Mouse (Mus musculus): ENCODE measurements around the gene D630045J12Rik.
A peak's percentile ranks its signal among the peaks of the same experiment; 100 is the strongest.

Gene D630045J12Rik

DNA sequence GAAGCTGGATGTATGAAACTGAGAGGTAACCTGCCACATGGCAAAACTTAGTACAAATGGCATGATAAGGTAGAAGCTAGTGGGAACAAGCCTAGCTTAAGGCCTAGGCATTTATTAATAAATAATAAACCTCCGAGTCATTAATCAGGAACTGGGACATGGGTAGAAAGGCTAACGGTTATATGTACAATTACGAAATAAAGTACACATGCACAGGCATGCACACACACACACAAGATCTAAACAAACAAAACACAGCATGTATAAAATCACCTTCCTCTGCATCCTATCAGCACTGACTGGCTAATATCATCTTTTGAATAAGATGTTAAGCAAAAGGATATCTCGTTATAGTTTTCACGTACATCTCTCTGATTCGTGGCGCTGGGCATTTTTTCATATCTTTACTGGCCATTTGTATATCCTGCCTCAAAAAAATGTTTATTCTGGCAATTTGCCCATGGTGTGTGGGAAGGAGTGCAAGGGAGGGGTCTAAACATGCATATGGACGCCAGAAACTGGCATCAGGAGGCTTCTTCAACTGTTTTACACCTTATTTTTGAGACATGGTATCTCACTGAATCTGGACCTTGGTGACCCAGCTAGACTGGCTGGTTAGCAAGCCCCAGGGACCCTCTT, 67.4 kb downstream of the D630045J12Rik start:
- DNase-seq, result no peak

DNA sequence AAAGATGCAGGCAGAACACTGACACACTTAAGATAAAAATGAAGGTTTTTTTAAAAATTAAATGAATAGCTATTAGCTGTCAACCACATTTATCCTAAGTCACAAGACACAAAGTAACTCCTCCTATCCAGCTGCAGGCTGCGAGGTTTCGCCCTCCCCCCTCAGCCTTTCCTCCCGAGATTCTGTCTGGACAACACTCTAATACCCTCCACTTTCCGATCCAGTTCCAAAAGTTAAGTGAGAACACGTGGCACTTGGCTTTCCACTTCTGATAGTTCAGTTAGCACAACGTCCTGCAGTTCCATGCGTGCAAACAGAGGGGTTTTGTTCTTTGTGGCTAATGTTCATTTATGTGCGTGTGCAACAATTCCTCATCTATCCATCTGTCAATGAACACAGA, 69.0 kb downstream of the D630045J12Rik start:
- DNase-seq, result no peak

DNA sequence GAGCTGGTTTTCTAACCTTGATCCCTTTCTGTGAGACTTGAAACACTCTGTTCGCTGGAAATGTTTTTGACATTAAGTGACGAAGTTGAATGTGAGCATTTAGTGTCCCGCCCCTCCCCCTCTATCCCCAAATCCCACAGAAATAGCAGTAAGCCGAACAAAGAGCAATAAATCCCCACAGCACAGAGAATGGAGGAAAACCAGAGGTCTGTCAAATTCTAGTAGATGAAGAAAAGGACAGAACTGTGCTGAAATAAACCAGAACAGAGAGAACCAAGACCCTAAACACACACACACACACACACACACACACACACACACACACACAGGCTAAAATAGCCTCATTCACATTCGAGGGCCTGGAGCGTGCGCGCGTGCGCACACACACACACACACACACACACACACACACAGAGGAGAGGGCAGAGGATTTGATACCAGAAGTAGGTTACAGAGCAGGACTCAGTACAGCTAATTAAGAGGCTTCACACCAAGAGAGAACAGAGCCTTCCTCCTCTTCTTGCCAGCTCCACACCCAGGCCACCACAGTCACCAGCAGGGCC, 72.0 kb downstream of the D630045J12Rik start:
- DNase-seq, result no peak

DNA sequence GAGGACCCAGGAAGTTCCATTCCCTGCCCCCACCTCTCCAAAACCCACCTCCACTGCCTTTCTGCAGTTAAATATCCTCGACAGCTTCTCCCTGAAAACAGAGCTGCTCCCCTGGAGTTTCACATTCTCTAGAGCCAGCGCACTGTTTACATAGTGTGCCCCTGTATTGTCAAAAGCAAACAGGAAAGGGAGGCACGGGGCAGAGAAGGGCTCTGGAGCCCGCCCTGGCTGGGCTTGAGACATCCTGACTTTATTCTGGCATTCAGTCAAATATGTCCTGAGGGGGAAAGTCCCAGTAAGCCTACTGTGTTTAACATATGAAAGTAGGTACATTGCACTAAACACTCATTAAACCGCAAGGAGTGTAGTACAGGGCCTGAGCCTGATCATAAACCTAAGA, 73.1 kb downstream of the D630045J12Rik start:
- no peak for DNase-seq

DNA sequence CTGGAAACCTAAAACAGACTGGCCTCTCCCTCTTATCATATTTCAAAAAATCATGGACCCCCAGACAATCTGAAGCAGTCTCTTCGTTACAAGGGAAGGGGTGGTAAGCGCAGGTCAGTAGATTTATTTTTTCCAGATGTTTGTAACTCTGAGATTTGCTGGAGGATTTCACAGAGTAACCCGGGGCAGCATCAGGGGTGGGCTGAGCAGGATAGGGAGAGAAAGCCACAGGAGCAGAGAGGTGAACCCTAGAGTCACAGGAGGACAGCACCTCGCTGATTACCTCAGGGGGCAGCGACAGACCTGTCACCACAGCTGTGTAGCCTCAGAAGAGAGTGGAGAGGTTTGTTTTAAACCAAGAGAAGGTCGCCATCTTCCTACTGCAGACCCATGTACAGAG, 88.4 kb downstream of the D630045J12Rik start:
- no peak for DNase-seq

DNA sequence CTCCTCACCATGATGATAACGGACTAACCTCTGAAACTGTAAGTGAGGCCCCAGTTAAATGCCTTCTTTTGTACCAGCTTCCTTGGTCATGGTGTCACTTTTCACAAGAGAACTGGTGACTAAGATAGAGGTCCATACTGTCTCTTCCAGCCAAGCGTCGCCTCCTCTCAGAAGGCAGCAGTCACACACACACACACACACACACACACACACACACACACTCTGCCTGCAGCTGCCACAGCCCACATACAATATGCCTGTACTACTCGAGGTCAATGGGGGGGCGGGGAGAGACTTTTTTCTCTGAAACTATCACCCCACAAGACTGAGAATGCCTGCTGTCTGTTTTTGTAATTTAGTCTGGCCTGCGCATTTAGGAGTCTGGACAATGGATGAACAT, 89.1 kb downstream of the D630045J12Rik start:
- no peak for DNase-seq

DNA sequence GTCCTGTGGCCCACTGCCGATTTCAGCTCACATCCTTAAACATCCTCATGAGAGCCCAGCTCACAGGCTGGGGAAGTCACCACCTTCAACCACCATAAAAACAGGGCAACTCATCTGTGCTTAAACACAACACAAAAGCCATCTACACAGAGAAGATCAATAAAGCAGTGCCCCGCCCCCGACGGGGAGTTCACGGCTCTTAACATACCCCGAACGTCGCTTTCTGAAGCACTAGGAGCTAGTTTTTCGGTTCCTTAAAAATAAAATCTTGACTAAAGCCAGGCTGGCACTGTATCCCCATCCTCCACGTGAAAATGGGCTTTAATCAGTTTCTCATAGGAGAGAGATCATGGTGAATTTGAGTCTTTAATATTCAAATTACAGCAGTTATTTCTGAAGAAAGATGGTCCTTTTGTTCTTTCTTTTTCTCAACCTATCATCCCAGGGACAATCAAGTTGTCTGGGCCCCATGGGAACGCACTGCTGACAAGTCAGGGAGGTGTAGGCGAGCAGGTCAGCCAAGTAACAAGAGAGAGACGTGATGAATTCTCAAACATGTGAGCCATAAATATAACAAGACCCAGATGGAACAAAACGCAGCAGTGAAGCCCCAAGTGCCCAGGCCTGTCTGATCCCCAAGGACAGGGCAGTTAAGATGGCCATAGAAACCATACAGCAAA, 90.8 kb downstream of the D630045J12Rik start:
- DNase-seq, result no peak

DNA sequence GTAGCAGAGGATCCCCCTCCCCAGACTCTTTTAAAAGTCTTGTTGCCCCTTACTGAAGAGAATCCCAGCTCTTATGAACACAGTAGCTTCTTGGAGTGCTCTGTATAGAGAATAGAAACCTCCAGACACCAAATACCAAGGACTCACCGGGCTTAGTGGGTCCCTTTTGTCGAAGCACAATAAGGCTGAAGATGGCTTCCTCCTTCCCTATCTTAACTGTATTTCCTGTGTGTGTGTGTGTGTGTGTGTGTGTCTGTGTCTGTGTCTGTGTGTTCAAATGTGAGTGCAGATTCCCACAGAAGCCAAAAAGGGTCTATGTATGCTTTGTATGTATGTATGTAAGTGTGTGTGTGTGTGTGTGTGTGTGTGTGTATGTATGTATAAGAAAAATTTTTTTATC, 93.3 kb downstream of the D630045J12Rik start:
- DNase-seq, result no peak

DNA sequence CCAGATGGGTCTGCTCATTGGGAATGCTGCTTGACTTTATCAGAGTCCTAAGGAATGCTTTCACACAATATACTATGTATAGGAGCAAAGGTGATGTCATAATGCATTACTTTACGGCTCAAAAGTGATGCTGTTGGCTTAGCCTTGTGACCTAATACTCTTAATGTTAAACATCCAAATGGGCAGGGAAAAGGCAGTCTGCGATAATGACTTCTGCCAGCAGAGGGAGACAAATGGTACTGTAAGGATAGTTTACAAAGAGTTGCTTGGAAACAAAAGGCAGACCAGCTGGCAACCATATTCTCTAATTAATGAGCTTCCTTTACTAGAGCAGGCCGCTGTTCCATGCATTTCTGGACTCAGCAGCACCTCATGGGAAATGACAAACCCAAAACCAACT, 93.7 kb downstream of the D630045J12Rik start:
- peak; percentile 71 for DNase-seq

DNA sequence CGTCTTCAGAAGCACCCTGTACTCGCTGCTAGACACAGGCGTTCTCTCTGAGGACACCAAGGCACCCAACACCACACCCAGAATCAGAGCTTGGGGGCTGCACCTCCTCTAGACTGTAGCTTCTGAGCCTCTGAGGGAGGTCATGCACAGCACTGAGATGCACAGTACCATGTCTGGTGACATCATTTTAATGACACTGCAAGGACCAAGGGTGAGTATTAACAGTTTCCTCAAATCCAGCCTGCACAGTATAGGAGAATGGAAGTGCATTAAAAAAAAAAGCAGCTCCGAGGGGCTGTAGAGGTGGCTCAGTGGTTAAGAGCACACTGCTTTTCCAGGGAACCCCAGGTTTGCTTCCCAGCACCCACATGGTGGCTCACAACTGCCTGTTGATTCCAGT, 94.2 kb downstream of the D630045J12Rik start:
- DNase-seq, result no peak

DNA sequence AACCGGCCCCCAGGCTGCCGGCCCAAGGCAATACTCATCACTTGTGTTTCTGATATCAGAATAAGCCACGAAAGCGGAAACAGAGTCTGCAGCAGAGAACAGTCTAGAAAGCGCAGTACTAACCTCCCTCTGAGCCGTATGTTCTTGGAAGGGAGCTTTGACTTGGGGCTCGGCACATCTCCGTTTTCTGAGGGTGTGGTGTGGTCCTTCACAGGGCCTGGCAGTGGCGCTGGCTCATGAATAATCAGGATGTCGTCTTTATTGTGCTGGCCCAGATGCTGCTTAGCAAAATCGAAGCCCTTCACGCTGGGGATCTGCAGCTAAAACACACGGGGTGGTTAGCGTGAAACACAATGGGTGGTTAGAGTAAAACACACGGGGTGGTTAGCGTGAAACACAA, 95.9 kb downstream of the D630045J12Rik start:
- no peak for DNase-seq

DNA sequence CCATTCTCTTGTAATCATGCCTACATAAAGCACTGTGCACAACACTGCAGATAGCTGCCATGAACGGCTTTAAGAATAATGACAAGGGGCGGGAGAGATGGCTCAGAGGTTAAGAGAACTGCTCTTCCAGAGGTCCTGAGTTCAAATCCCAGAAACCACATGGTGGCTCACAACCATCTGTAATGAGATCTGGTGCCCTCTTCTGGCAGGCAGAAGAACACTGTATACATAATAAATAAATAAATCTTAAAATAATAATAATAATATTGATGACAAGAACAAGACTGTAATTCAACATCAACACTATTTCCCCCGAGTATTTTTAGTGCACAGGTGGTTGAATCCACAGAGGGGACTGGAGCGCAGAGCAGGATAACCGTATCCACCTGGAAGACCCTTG, 97.6 kb downstream of the D630045J12Rik start:
- no peak for DNase-seq

DNA sequence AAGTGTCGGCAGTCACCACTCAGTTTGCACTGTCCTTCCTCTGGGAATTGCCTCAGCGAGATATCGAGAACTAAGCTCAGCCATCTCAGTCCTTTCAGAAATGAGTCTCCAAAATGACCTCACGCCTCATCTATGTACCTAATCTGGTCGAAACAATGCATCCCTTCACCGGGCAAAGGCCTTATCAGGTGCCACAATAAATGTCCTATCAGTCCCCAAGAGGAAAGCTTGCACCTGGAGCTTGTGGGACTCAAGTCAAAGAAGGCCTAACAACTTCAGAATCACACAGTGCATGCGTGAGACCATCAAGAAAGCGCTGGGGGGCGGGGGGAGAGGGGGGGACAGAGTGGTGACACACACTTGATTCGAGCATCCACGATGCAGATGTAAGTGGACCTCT, 101.5 kb downstream of the D630045J12Rik start:
- no peak for DNase-seq

DNA sequence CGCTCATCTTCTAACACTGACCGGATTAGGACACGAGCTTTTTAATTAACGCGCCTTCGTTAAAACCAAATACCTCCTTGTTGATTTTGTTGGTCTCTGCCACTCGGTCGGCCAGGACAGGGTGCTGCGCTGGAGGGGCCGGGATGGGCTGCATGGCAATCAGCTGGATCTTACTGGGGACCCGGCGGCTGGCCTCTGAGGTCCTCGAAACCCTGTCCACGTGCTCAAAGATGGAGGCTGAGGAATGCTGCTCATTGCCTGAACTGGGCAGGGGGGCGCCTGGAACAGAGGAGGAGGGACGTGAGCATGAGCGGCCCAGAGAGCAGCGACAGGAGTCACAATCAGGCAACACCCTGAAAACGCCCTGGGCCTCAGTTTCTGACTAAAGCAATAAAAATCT, 104.3 kb downstream of the D630045J12Rik start:
- DNase-seq, result no peak

DNA sequence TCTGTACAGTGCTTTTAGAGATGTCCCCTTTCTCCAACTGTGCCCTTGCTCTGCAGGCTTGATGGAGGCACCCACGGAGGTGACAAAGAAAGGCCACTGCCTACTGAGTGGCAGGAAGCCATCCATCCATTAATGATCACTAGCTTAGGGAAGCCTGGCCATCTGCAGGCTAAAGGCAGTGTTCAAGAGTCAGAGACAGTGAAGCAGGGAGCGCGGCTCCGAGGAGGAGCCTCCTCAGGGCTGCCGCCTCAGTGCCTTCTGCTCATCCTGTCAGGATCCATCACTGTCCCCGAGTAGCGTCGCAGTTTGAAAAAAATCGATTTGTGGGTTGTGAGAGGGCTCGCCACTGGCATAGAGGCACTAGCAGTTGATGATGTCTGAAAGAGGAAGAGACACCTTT, 105.2 kb downstream of the D630045J12Rik start:
- DNase-seq, result no peak

DNA sequence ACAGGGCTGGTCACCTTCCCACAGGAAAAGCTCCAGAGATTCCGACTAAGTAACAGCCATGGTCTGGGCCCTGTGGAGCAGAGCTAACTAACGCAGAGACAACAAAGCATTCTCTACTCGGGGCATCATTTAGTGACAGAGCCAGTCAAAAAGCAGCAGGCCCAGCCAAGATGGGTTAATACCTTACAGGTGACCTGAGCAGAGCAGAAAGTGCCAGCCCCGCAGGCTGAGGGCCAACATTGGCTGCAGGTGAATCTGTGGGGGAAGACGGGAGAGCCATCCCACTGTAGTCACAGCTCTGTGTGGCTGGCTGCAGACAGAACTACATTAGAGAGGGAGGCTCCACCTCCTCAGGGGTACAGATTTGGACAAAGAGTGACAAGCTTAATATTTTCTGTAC, 106.5 kb downstream of the D630045J12Rik start:
- DNase-seq, result no peak

DNA sequence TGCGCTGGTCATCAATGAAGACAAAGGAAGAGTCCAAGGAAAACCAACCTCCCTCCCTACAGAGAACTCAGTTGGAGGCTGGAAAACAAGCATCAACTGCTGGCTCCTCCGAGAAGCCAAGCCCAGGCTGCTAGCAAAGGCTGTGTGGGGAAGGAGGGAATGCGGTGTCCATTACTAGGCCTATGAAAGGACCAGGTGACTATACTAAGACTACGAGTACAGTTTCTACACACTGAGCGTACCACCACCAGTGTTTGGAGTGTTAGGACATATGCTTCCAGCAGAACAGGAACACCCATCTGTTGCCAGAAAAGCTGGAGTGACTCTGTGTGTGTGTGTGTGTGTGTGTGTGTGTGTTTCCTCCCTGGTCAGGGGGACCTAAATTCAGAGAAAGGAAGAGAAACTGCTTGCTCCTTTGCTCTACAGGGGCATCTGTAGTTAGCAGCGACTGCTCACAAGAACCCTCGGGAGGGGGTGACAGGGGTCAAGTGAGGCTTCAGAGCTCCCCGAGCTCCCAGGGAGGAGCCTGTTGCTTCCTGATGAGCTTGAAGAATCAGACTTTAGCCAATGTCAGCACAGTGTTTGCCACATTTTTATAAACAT, 108.2 kb downstream of the D630045J12Rik start:
- DNase-seq, result no peak

DNA sequence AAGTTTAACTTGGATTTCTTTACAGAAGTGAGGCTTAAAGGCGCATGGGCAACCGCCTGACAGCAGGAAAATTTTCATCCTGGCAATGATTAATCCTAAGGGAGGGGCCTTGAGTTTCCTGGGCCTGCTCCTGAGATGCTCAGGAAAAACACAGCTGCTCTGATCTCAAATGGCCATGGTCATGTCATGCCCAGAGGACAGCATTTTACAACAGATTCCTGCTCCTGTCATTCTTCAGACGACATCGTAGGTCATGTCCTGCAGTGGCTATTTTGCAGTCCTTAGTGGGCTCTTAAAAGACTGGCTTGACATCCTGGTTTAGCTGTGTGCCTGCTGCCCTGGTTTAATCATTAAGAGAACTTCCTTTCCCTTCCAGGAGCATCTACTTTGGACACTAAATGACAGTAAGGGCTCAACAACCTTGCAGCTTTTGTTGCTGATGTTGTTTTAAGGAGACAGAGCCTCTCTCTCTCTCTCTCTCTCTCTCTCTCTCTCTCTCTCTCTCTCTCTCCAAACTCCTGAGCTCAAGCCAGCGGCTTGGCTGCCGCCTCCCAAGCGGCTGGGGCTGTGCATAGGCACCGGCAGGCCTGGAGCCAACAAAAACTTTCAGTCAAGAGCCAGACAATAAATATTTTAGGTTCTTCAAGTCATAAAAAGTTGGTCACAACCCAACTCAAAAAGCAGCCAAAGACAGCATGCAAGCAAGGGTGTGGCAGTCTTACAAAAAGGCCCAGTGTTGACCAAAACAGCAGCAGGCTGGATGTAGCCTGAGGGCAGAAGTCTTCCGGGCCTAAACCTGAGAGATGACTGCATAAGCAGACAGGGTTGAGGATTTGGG, 109.4 kb downstream of the D630045J12Rik start:
- DNase-seq, result no peak

DNA sequence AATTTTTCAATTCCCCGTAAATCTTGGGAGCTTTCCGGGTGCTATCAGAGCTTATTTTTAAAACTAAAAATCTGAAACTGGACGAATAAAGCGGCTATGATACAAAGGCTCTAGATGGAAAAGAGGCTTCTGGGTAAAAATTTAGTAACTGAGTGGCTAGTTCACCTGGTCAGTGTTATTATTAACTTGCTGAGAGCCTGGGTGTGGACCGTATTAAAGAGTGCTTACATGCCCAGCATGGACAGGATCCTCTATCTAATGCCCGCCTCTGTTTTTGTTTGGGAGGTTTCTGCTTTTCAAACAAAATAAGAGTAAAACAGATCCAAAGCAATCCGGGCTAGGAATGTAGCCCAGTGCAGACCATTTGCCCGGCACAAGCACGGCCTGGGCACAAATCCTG, 113.4 kb downstream of the D630045J12Rik start:
- DNase-seq, result no peak

DNA sequence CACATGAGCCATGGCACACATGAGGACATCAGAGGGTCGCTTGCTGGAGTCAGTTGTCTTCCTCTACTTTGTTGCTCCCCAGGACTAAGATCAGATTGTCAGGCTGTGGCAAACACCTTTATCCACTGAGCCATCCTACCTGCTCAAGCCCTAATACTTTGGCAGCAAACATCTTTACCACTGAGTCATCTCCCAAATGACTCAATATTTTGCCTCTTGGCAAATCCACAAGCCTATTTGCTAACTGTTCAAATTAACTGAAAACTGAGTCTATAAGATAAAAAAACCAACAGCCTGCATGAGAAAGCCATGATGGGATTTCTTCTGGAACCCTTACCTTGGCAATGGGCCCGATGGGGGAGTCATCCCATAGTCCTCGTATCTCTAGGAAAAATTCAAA, 114.7 kb downstream of the D630045J12Rik start:
- DNase-seq, result no peak

DNA sequence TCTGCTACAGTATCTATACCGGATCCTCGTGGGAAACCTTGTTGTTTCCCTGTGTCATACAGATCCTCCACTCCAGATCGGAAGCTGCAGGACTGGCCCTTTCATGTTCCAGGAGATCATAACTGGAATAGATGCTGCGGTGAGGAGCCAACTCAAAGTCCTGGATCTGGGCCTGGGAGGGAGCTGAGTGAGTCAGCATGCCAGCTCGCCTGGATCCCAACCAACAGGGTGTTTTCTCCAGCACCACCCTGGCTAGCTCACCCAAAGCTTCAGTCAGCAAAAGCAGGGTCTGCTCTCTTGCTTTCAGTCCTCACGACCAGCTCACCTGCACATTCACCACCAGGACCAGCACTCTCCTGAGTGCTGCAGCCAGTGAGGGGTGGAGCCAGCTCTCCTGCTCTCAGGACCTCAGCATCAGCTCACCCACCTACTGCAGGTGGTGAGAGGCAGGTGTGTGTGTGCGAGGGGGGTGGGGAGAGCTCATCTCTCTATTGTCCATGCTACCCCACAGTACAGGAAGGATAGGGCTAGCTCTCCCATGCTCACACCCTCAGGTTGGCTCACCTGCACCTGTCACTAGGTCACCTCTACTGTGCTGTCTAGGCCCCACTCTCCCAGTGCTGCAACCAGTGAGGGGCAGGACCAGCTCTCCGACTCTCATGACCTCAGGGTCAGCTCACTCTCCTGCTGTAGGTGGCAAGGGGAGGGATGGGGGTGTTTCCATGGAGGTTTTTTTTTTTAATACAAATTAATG, 118.8 kb downstream of the D630045J12Rik start:
- no peak for DNase-seq

DNA sequence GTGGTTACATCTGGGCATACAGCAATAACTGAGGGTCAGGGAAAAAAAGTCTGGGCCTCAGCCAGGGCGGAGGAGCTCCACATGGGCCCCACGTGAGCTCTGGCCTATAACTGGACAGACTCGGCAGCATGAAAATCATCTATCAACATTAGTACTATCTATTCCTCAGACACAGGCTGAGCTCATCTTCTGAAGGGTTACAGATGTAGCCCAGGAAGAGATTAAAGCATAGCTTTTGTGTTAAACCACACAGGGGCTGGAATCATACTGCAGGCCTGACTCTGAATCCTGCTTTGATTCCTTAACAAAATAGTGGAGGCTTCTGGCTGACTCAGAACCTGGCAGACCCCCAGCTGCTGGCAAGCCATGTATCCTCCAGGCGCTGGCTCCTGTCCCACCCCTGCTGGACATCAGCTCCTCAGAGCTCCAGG, 122.0 kb downstream of the D630045J12Rik start:
- DNase-seq, result no peak

DNA sequence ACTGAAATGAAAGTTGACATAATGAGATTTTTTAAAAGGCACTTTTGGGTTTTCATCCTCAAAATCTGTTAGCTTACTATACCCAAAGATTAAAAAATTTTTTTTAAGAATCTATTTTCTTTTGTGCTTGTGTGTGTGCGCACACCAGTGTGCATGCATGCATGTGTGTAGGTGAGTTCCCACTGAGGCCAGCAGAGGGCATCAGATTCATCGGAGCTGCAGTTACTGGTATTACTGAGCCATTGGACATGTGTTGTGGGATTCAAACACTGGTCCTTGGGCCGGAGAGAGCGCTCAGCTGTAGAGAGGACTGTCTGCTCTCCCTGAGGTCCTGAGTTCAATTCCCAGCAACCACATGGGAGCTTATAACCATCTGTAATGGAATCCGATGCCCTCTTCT, 123.9 kb downstream of the D630045J12Rik start:
- DNase-seq, result no peak
